Mouse (Mus musculus) liver, embryonic 14.5 days (tissue): ENCODE results near the gene Ubr4.

Experiments
- CTCF ChIP-seq: IDR thresholded peaks from 2 replicates; pipeline ENCODE4 v1.5.1; 2016; ENCODE audit warnings: antibody characterized with exemption, low read depth, control low read depth
- EP300 ChIP-seq: IDR thresholded peaks from 2 replicates; pipeline ENCODE4 v1.6.1; 2016; ENCODE audit warnings: antibody characterized with exemption, low read depth

- TF ChIP-seq CTCF (no peak), EP300 (no peak)
Observed at GRCm38 (mm10) chr4:139305521-139305920, 46.9 kb upstream of the Ubr4 start.
